ENCODE assay signal across 26 mouse cellular contexts in the genomic region with DNA sequence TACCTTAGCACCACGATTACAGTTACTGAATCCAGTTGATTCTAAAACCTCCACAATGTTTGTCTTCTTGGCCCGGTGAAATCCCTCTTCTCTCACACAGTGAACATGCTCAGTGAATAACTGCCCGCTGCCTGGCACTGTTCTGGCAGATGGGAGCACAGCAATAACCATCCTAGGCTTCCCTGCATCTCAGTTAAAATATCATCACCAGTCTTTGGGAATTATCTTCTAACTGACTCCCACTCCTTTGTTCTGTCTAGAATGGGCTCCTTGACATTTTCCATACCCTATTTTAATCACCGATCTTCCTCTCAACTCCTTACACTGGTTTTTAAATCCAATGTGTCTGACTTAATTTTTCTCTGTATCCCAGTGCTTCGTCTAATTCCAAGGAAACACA. TPM values are rescaled to one million over a fixed set of nuclear protein-coding genes. Genes with fewer than 3 reads are reported as not detected.
"Had no signal": no experiment of that assay in that cellular context is flagged by ENCODE, and none has a peak within 500 bp of the region (broad histone marks: within the 10 kb centered on the region; RNA-seq: fewer than 3 reads in every experiment).

No protein-coding gene starts in this region.

- H3K4me3 ChIP-seq: liver, embryonic 15.5 days; lung, embryonic 15.5 days; megakaryocyte, embryonic 14.5 days; midbrain, embryonic 13.5 days; midbrain, embryonic 15.5 days; neural tube, embryonic 12.5 days; stomach, embryonic 15.5 days had no signal

- DNase-seq: liver, postnatal 0 days; lung, adult 2 months; lung, postnatal 14 days; lung, postnatal 36 days; right cerebral cortex, postnatal 25 days; thymus, adult 2 months; thymus, postnatal 25 days; thymus, postnatal 4 days had no signal

- H3K9me3 ChIP-seq: liver, embryonic 15.5 days; lung, embryonic 15.5 days; megakaryocyte, embryonic 14.5 days; midbrain, embryonic 13.5 days; midbrain, embryonic 15.5 days; neural tube, embryonic 12.5 days; stomach, embryonic 15.5 days had no signal

- H3K27me3 ChIP-seq: midbrain, embryonic 15.5 days; neural tube, embryonic 12.5 days; stomach, embryonic 15.5 days had no signal

- H3K9ac ChIP-seq: liver, embryonic 15.5 days; liver, postnatal 0 days; lung, embryonic 15.5 days; midbrain, embryonic 13.5 days; midbrain, embryonic 15.5 days; neural tube, embryonic 12.5 days; stomach, embryonic 15.5 days had no signal

- ATAC-seq: liver, postnatal 0 days; lung, postnatal 0 days; midbrain, embryonic 13.5 days; midbrain, embryonic 15.5 days had no signal

- H3K27ac ChIP-seq: liver, embryonic 15.5 days; lung, embryonic 15.5 days; macrophage; midbrain, embryonic 13.5 days; midbrain, embryonic 15.5 days; neural tube, embryonic 12.5 days; stomach, embryonic 15.5 days; stomach, postnatal 0 days had no signal

- H3K4me2 ChIP-seq: liver, embryonic 15.5 days; lung, embryonic 15.5 days; midbrain, embryonic 11.5 days; midbrain, embryonic 13.5 days; midbrain, embryonic 15.5 days; neural tube, embryonic 12.5 days; stomach, embryonic 15.5 days had no signal

- H3K36me3 ChIP-seq: liver, embryonic 15.5 days; lung, embryonic 15.5 days; midbrain, embryonic 13.5 days; midbrain, embryonic 15.5 days; neural tube, embryonic 12.5 days; stomach, embryonic 15.5 days had no signal

RNA-seq across cellular contexts. Expression of a gene that starts 3.3 kb away (rescaled TPM):
- total RNA-seq: megakaryocyte progenitor cell, adult 5-6 weeks; midbrain, postnatal 0 days; monocyte, adult 5-6 weeks; neutrophil, adult 5-6 weeks had no signal
- polyA plus RNA-seq: liver, embryonic 15.5 days; liver, postnatal 0 days; lung, adult 2 months; lung, embryonic 15.5 days; lung, postnatal 0 days; macrophage; midbrain, embryonic 11.5 days; midbrain, embryonic 13.5 days; midbrain, embryonic 15.5 days; midbrain, postnatal 0 days; neural tube, embryonic 12.5 days; neural tube, embryonic 14.5 days; spleen, adult 2 months; stomach, embryonic 15.5 days; stomach, postnatal 0 days; thymus, adult 2 months; urinary bladder, adult 2 months had no signal
